Mouse (Mus musculus) ovary, postnatal 36 days (tissue): Measurements from ENCODE around the gene Plxnb2.
A peak's percentile ranks its signal among the peaks of the same experiment; 100 is the strongest.

ENCODE experiments used
- DNase-seq: peaks from one replicate; pipeline ENCODE4 v3.0.0; 2022; ENCODE audit warnings: low spot score, mixed read lengths

Gene Plxnb2

GRCm38 (mm10) chr15:89180571-89181229 is at the start of gene Plxnb2:
Gene Plxnb2, minus strand, starts transcription at chr15:89180788.
- DNase-seq = peak; percentile 85

- DNase-seq = no peak
Measured at GRCm38 (mm10) chr15:89215611-89216233, 35.1 kb upstream of the Plxnb2 start.

- DNase-seq = no peak
Measured at GRCm38 (mm10) chr15:89214953-89215352, 34.4 kb upstream of the Plxnb2 start.

- no peak for DNase-seq
Measured at GRCm38 (mm10) chr15:89213517-89213916, 32.9 kb upstream of the Plxnb2 start.

- no peak for DNase-seq
Measured at GRCm38 (mm10) chr15:89212495-89212894, 31.9 kb upstream of the Plxnb2 start.

- DNase-seq = no peak
Measured at GRCm38 (mm10) chr15:89211716-89212461, 31.3 kb upstream of the Plxnb2 start.

- peak; percentile 84 for DNase-seq
Measured at GRCm38 (mm10) chr15:89210915-89211715, 30.5 kb upstream of the Plxnb2 start, which contains the start of gene Ppp6r2. Gene Ppp6r2, plus strand, starts transcription at chr15:89211553.

GRCm38 (mm10) chr15:89209886-89210761 is 29.5 kb upstream of the Plxnb2 start:
- peak; percentile 84 for DNase-seq

- DNase-seq = no peak
Measured at GRCm38 (mm10) chr15:89207457-89207856, 26.9 kb upstream of the Plxnb2 start.

GRCm38 (mm10) chr15:89197056-89197455 is 16.5 kb upstream of the Plxnb2 start:
- no peak for DNase-seq

- peak; percentile 97 for DNase-seq
Measured at GRCm38 (mm10) chr15:89196313-89196706, 15.7 kb upstream of the Plxnb2 start, which contains the start of gene Dennd6b. Gene Dennd6b, minus strand, starts transcription at chr15:89196496.

GRCm38 (mm10) chr15:89195690-89196312 is 15.2 kb upstream of the Plxnb2 start:
- peak; percentile 92 for DNase-seq

- no peak for DNase-seq
Measured at GRCm38 (mm10) chr15:89195261-89195681, 14.7 kb upstream of the Plxnb2 start.

GRCm38 (mm10) chr15:89184937-89185227 is 4.3 kb upstream of the Plxnb2 start:
- no peak for DNase-seq

GRCm38 (mm10) chr15:89184141-89184936 is 3.8 kb upstream of the Plxnb2 start:
- no peak for DNase-seq

GRCm38 (mm10) chr15:89182842-89183241 is 2.3 kb upstream of the Plxnb2 start:
- DNase-seq = no peak

- peak; percentile 45 for DNase-seq
Measured at GRCm38 (mm10) chr15:89182328-89182741, 1.7 kb upstream of the Plxnb2 start.

- peak; percentile 9 for DNase-seq
Measured at GRCm38 (mm10) chr15:89181561-89182270, 1.1 kb upstream of the Plxnb2 start.

GRCm38 (mm10) chr15:89180081-89180541 is 477 bp downstream of the Plxnb2 start:
- DNase-seq = no peak
